Mouse (Mus musculus) liver, postnatal 0 days (tissue): ENCODE results near the gene Gpr137c.

Source experiments
- CTCF ChIP-seq: sonication (generic); IDR thresholded peaks from 2 replicates; pipeline ENCODE4 v1.5.1; 2016; ENCODE audit warnings: antibody characterized with exemption, low read depth
- EP300 ChIP-seq: IDR thresholded peaks from 2 replicates; pipeline ENCODE4 v1.6.1; 2016; ENCODE audit warnings: antibody characterized with exemption, low read depth, mild to moderate bottlenecking

DNA sequence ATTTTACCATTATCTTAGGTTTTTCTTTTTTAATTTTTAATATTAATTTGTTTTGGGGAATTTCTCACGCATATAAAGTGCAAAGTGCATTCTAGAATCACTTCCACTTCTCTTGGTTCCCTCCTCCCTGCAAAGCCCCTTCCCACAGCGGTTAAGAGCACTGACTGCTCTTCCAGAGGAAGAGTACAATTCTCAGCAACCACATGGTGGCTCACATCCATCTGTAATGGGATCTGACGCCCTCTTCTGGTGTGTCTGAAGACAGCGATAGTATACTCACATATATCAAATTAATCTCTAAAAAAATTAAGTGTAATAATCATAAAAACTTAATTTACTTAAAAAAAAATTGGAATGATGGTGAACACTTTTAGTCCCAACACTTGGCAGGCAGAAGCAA lies 84.9 kb downstream of the Gpr137c start:
- no peak for TF ChIP-seq CTCF
- TF ChIP-seq EP300: no peak
